Mouse (Mus musculus) embryonic fibroblast, embryonic 13.5 days (primary cell): ENCODE results near the gene Optn. TPM values are rescaled to one million over a fixed set of nuclear protein-coding genes. Genes with fewer than 3 reads are reported as not detected.
"Not testable (repeated sequence)": the region's sequence is repeated elsewhere in the genome, so short reads cannot be mapped to it uniquely, and the experiment has no call there.

Source experiments
- H3K27ac ChIP-seq: 2 replicates; pipeline ENCODE4 v1.5.1; 2012; ENCODE audit warnings: low read length, control low read depth, inconsistent platforms; ENCODE audit not compliant: insufficient read depth
- H3K4me1 ChIP-seq: 2 replicates; pipeline ENCODE4 v1.6.1; 2011; ENCODE audit warnings: low read length; ENCODE audit not compliant: control insufficient read depth, insufficient read depth
- H3K4me3 ChIP-seq: 2 replicates; pipeline ENCODE4 v1.5.1; 2011; ENCODE audit warnings: mild to moderate bottlenecking, control low read depth, low read length; ENCODE audit not compliant: insufficient read depth
- CTCF ChIP-seq: IDR thresholded peaks from 2 replicates; pipeline ENCODE4 v1.5.1; 2011; ENCODE audit warnings: mild to moderate bottlenecking, control low read depth, low read length, moderate library complexity, borderline replicate concordance; ENCODE audit not compliant: insufficient read depth
- POLR2A ChIP-seq: IDR thresholded peaks from 2 replicates; pipeline ENCODE4 v1.6.1; 2011; ENCODE audit warnings: low read depth, mild to moderate bottlenecking, control low read depth, low read length, moderate library complexity
- polyA plus RNA-seq: library from polyadenylated mRNA; stranded (reverse); fragments of >200 nt; gene quantifications from 2 replicates; pipeline ENCODE4 v1.2.4, GENCODE M21; 2011; ENCODE audit warnings: low read depth; ENCODE audit not compliant: missing spikeins, insufficient read length

The Optn gene
- polyA plus RNA-seq, 1 experiment: 10.4 TPM

GRCm38 (mm10) chr2:5087667-5088066, 23.8 kb upstream of the Optn start:
- H3K4me1 ChIP-seq: no peaks in the 10 kb centered on the region
- H3K27ac ChIP-seq: no peak overlapping the region
- TF ChIP-seq POLR2A (no peak), CTCF (no peak)
- H3K4me3 ChIP-seq: no peak overlapping the region

- no peak for TF ChIP-seq POLR2A
- no peak overlapping the region for H3K27ac ChIP-seq
- no peaks in the 10 kb centered on the region for H3K4me1 ChIP-seq
- H3K4me3 ChIP-seq: no peak overlapping the region
These were observed 19.9 kb upstream of the Optn start for GRCm38 (mm10) chr2:5083739-5084138.

GRCm38 (mm10) chr2:5080053-5080787, 16.4 kb upstream of the Optn start:
- no peak overlapping the region for H3K27ac ChIP-seq
- peaks cover 2% of the 10 kb centered on the region; the same call in 1 of the 2 replicates for H3K4me1 ChIP-seq
- no peak overlapping the region for H3K4me3 ChIP-seq
- no peak for TF ChIP-seq POLR2A
- TF ChIP-seq CTCF: peak; percentile 70; the same call in 1 of the 2 replicates

GRCm38 (mm10) chr2:5077937-5078336, 14.1 kb upstream of the Optn start:
- no peak for TF ChIP-seq POLR2A
- TF ChIP-seq CTCF: no peak
- no peak overlapping the region for H3K4me3 ChIP-seq
- peaks cover 2% of the 10 kb centered on the region; the same call in 1 of the 2 replicates for H3K4me1 ChIP-seq
- no peak overlapping the region for H3K27ac ChIP-seq

GRCm38 (mm10) chr2:5077490-5077889, 13.6 kb upstream of the Optn start:
- TF ChIP-seq POLR2A (no peak), CTCF (no peak)
- Histone ChIP-seq H3K27ac (no peak overlapping the region), H3K4me1 (peaks cover 2% of the 10 kb centered on the region; the same call in 1 of the 2 replicates), H3K4me3 (no peak overlapping the region)

GRCm38 (mm10) chr2:5075856-5076255, 12.0 kb upstream of the Optn start:
- Histone ChIP-seq H3K27ac (no peak overlapping the region), H3K4me3 (no peak overlapping the region), H3K4me1 (peaks cover 2% of the 10 kb centered on the region; the same call in 1 of the 2 replicates)
- no peak for TF ChIP-seq CTCF
- TF ChIP-seq POLR2A: no peak

GRCm38 (mm10) chr2:5075432-5075831, 11.6 kb upstream of the Optn start:
- no peak overlapping the region for H3K27ac ChIP-seq
- H3K4me1 ChIP-seq: peaks cover 2% of the 10 kb centered on the region; the same call in 1 of the 2 replicates
- TF ChIP-seq POLR2A: no peak
- TF ChIP-seq CTCF: no peak
- H3K4me3 ChIP-seq: no peak overlapping the region

- no peak for TF ChIP-seq CTCF
- no peak for TF ChIP-seq POLR2A
- no peak overlapping the region for H3K27ac ChIP-seq
- peaks cover 2% of the 10 kb centered on the region; the same call in 1 of the 2 replicates for H3K4me1 ChIP-seq
- no peak overlapping the region for H3K4me3 ChIP-seq
These were observed 9.9 kb upstream of the Optn start for GRCm38 (mm10) chr2:5073785-5074184.

- Histone ChIP-seq H3K4me1 (no peaks in the 10 kb centered on the region; the same call in 1 of the 2 replicates), H3K27ac (no peak overlapping the region), H3K4me3 (no peak overlapping the region)
- TF ChIP-seq CTCF (no peak), POLR2A (no peak)
These were observed 4.1 kb upstream of the Optn start for GRCm38 (mm10) chr2:5067951-5068350.

- not testable (repeated sequence) for H3K27ac ChIP-seq, H3K4me1 ChIP-seq, H3K4me3 ChIP-seq
These were observed 3.4 kb upstream of the Optn start for GRCm38 (mm10) chr2:5067254-5067653.
